Mouse (Mus musculus): ENCODE results near the gene AI854703. TPM values are rescaled to one million over a fixed set of nuclear protein-coding genes. Genes with fewer than 3 reads are reported as not detected.

Gene AI854703
- polyA plus RNA-seq, 1 experiment from 2014 or later, result 12.7 TPM

Other genes with a start within 250 kb of the AI854703 start
- gene Krba1, start 231.2 kb upstream of the AI854703 start, polyA plus RNA-seq (2015; fragmentation: Nextera tagmentation; extraction: Ambion mirVana), result 23.8 and 27.4 TPM in 2 replicates
- gene Zfp467, start 180.9 kb upstream of the AI854703 start, polyA plus RNA-seq (2015; fragmentation: Nextera tagmentation; extraction: Ambion mirVana), result 21.0 and 22.6 TPM in 2 replicates
- gene Sspo, start 178.5 kb upstream of the AI854703 start, polyA plus RNA-seq (2015; fragmentation: Nextera tagmentation; extraction: Ambion mirVana), result 0.31 and 0.43 TPM in 2 replicates
- 177 and 203 TPM in 2 replicates for gene Atp6v0e2, start 89.1 kb upstream of the AI854703 start, polyA plus RNA-seq (2015; fragmentation: Nextera tagmentation; extraction: Ambion mirVana)
- gene Lrrc61, start 72.0 kb upstream of the AI854703 start, polyA plus RNA-seq (2015; fragmentation: Nextera tagmentation; extraction: Ambion mirVana), result 20.7 and 24.0 TPM in 2 replicates
- gene Rarres2, start 54.0 kb upstream of the AI854703 start, polyA plus RNA-seq (2015; fragmentation: Nextera tagmentation; extraction: Ambion mirVana), result 9.2 and 10.9 TPM in 2 replicates
- not detected in 2 replicates for gene Gm45021, start 37.2 kb upstream of the AI854703 start, polyA plus RNA-seq (2015; fragmentation: Nextera tagmentation; extraction: Ambion mirVana)
- 38.0 and 40.3 TPM in 2 replicates for gene Repin1, start 32.9 kb upstream of the AI854703 start, polyA plus RNA-seq (2015; fragmentation: Nextera tagmentation; extraction: Ambion mirVana)
- gene Gm44965, start 32.8 kb upstream of the AI854703 start, polyA plus RNA-seq (2015; fragmentation: Nextera tagmentation; extraction: Ambion mirVana), result not detected in 2 replicates
- 11.3 and 15.7 TPM in 2 replicates for gene Zfp775, start 24.7 kb upstream of the AI854703 start, polyA plus RNA-seq (2015; fragmentation: Nextera tagmentation; extraction: Ambion mirVana)
- 0.74 TPM in 2 replicates for gene Gimap8, start 20.5 kb downstream of the AI854703 start, polyA plus RNA-seq (2015; fragmentation: Nextera tagmentation; extraction: Ambion mirVana)
- gene Gimap9, start 49.4 kb downstream of the AI854703 start, polyA plus RNA-seq (2015; fragmentation: Nextera tagmentation; extraction: Ambion mirVana), result 1.6 and 2.7 TPM in 2 replicates
- 2.9 and 3.3 TPM in 2 replicates for gene Gimap4, start 57.8 kb downstream of the AI854703 start, polyA plus RNA-seq (2015; fragmentation: Nextera tagmentation; extraction: Ambion mirVana)
- 10.9 and 11.6 TPM in 2 replicates for gene Gimap6, start 81.5 kb downstream of the AI854703 start, polyA plus RNA-seq (2015; fragmentation: Nextera tagmentation; extraction: Ambion mirVana)
- gene Gm28053, start 91.8 kb downstream of the AI854703 start, polyA plus RNA-seq (2015; fragmentation: Nextera tagmentation; extraction: Ambion mirVana), result 0.95 TPM in 1 of 2 replicates, not detected in the other
- gene Gimap7, start 91.9 kb downstream of the AI854703 start, polyA plus RNA-seq (2015; fragmentation: Nextera tagmentation; extraction: Ambion mirVana), result not detected in 2 replicates
- 8.6 and 8.7 TPM in 2 replicates for gene Gimap1, start 112.3 kb downstream of the AI854703 start, polyA plus RNA-seq (2015; fragmentation: Nextera tagmentation; extraction: Ambion mirVana)
- 2.0 TPM in 2 replicates for gene Gimap5, start 119.4 kb downstream of the AI854703 start, polyA plus RNA-seq (2015; fragmentation: Nextera tagmentation; extraction: Ambion mirVana)
- gene Gimap3, start 144.1 kb downstream of the AI854703 start, polyA plus RNA-seq (2015; fragmentation: Nextera tagmentation; extraction: Ambion mirVana), result not detected in 2 replicates
- 22.8 and 30.5 TPM in 2 replicates for gene Tmem176a, start 214.2 kb downstream of the AI854703 start, polyA plus RNA-seq (2015; fragmentation: Nextera tagmentation; extraction: Ambion mirVana)
- 127 and 151 TPM in 2 replicates for gene Tmem176b, start 214.7 kb downstream of the AI854703 start, polyA plus RNA-seq (2015; fragmentation: Nextera tagmentation; extraction: Ambion mirVana)
- gene Aoc1, start 246.1 kb downstream of the AI854703 start, polyA plus RNA-seq (2015; fragmentation: Nextera tagmentation; extraction: Ambion mirVana), result not detected in 2 replicates